Mouse (Mus musculus) cortical plate, adult 2 months (tissue): ENCODE measurements around the gene Prkcz.

Experiments
- CTCF ChIP-seq: fragments of 200-500 bp; IDR thresholded peaks from 2 replicates; pipeline ENCODE4 v1.5.1; 2011; ENCODE audit warnings: mild to moderate bottlenecking, control low read depth, low read length; ENCODE audit not compliant: insufficient read depth; ENCODE audit errors: extremely low read depth
- POLR2A ChIP-seq: fragments of 200-500 bp; IDR thresholded peaks from 2 replicates; pipeline ENCODE4 v1.6.1; 2011; ENCODE audit warnings: mild to moderate bottlenecking, low read length, control low read depth; ENCODE audit not compliant: insufficient read depth; ENCODE audit errors: extremely low read depth

- TF ChIP-seq CTCF (no peak), POLR2A (no peak)
These were observed 77.6 kb downstream of the Prkcz start for GRCm38 (mm10) chr4:155283585-155283984.
